ENCODE assay signal across 9 mouse cellular contexts in genomic region chr1:156676171-156676570, GRCm38 (mm10). TPM values are rescaled to one million over a fixed set of nuclear protein-coding genes. Genes with fewer than 3 reads are reported as not detected.
DNase-seq lines count a peak whose midpoint lies in the region; ATAC-seq and TF ChIP-seq lines count a peak whose summit lies in the region.
"Had no signal": no experiment of that assay in that cellular context is flagged by ENCODE, and none has a peak within 500 bp of the region (broad histone marks: within the 10 kb centered on the region; RNA-seq: fewer than 3 reads in every experiment).

No protein-coding gene starts in this region.

- H3K4me2 ChIP-seq in kidney, embryonic 14.5 days (replicated peaks; ENCODE audit: low read depth, low read length) = no peak overlapping the region

- intact Hi-C loops in left cerebral cortex, postnatal 4 days (cut with DNase I) = no loop called here

- WGBS in kidney, embryonic 14.5 days = 47% methylated on average over 12 of the region's 12 CpGs

- H3K4me1 ChIP-seq in kidney, embryonic 14.5 days (ENCODE audit: control insufficient read depth, insufficient read depth, low read length) = peaks cover 9% of the 10 kb centered on the region
- peaks cover 2% of the 10 kb centered on the region for H3K4me1 ChIP-seq in ES-Bruce4 (ENCODE audit: control insufficient read depth, insufficient read depth, low read length)

- H3K27me3 ChIP-seq in kidney, embryonic 14.5 days (ENCODE audit: control insufficient read depth, insufficient read depth, low read length) = no peaks in the 10 kb centered on the region
- no peaks in the 10 kb centered on the region for H3K27me3 ChIP-seq in ES-Bruce4 (ENCODE audit: control insufficient read depth, insufficient read depth, low read length, poor library complexity, severe bottlenecking)

- TF ChIP-seq CTCF in ES-Bruce4 (IDR thresholded peaks at IDR 0.05; ENCODE audit: low read depth, low read length) = peak; percentile 81

- DNase-seq in kidney, adult 11 months = peak; percentile 52
- peak; percentile 69 to 74 for DNase-seq in adrenal gland, postnatal 36 days
- DNase-seq in left cerebral cortex, postnatal 4 days = peak; percentile 39

- no peak for TF ChIP-seq EP300 in ES-Bruce4 (IDR thresholded peaks at IDR 0.05; ENCODE audit: insufficient read depth, low read depth, low read length)

- no peak overlapping the region for H3K27ac ChIP-seq in kidney, embryonic 14.5 days (ENCODE audit: low read depth, low read length)
- H3K27ac ChIP-seq in ES-Bruce4 (ENCODE audit: insufficient read depth, low read length) = no peak overlapping the region

- H3K9ac ChIP-seq in kidney, embryonic 14.5 days (ENCODE audit: low read depth, low read length) = no peak overlapping the region
- no peak overlapping the region for H3K9ac ChIP-seq in ES-Bruce4 (ENCODE audit: low read depth, poor library complexity, severe bottlenecking)

- no peak for ATAC-seq in kidney, embryonic 14.5 days (ENCODE audit: low FRiP score, low TSS enrichment)
- peak; percentile 78 for ATAC-seq in erythroblast, adult 5-6 weeks (replicated peaks; ENCODE audit: low FRiP score, poor library complexity, severe bottlenecking)
- peak; percentile 50 for ATAC-seq in neutrophil, adult 5-6 weeks (ENCODE audit: extremely low read depth, insufficient number of reproducible peaks, low FRiP score, poor library complexity, severe bottlenecking)
- ATAC-seq in inflammation-experienced regulatory T-cells, adult 6 months = no peak

- no peaks in the 10 kb centered on the region for H3K9me3 ChIP-seq in kidney, embryonic 14.5 days (ENCODE audit: control insufficient read depth, low read length)
- no peaks in the 10 kb centered on the region for H3K9me3 ChIP-seq in ES-Bruce4 (replicated peaks; ENCODE audit: control insufficient read depth, insufficient read depth, low read length, poor library complexity, severe bottlenecking)

- H3K36me3 ChIP-seq in kidney, embryonic 14.5 days (ENCODE audit: control insufficient read depth, insufficient read depth, low read length) = peaks cover 18% of the 10 kb centered on the region; the same call in 1 of the 2 replicates
- no peaks in the 10 kb centered on the region for H3K36me3 ChIP-seq in ES-Bruce4 (ENCODE audit: control insufficient read depth, insufficient read depth, low read length, poor library complexity, severe bottlenecking)

- no peak overlapping the region for H3K4me3 ChIP-seq in kidney, embryonic 14.5 days (ENCODE audit: low read length)
- no peak overlapping the region for H3K4me3 ChIP-seq in ES-Bruce4 (ENCODE audit: low read depth, low read length)
- H3K4me3 ChIP-seq: myocyte had no signal

- no peak for TF ChIP-seq POLR2A in ES-Bruce4 (IDR thresholded peaks at IDR 0.05; ENCODE audit: insufficient read depth, low read length)

RNA-seq across cellular contexts. Expression of gene Tor3a, which starts 2.0 kb away (rescaled TPM):
- 15.5 and 21.1 TPM in 2 replicates for polyA plus RNA-seq in kidney, embryonic 14.5 days (2014; fragmentation: Nextera tagmentation; extraction: Ambion mirVana)
- 26.9 and 27.9 TPM in 2 replicates for polyA plus RNA-seq in ES-Bruce4 (2011; ENCODE audit: insufficient read depth, insufficient read length, low read depth, missing spikeins)
- total RNA-seq in adrenal gland, postnatal 36 days (2021) = 10 to 100 TPM; 17.9 to 20.5 TPM
- 4.4 and 4.8 TPM in 2 replicates for total RNA-seq in erythroblast, adult 5-6 weeks (2015; ENCODE audit: low replicate concordance)
- total RNA-seq in erythroblast, adult 5-6 weeks (2017; ENCODE audit: low replicate concordance) = 4.9 and 8.3 TPM in 2 replicates
- total RNA-seq in left cerebral cortex, postnatal 4 days (2021) = 1 to 10 TPM; 3.4 to 4.4 TPM
- 24.6 and 25.2 TPM in 2 replicates for total RNA-seq in neutrophil, adult 5-6 weeks (2017)
- 10 to 100 TPM; 22.7 to 27.7 (median 24.2) TPM for polyA plus RNA-seq in inflammation-experienced regulatory T-cells, adult 6 months (2017; shearing (Covaris generic))

RNA-seq across cellular contexts. Expression of gene Fam20b, which starts 42.7 kb away (rescaled TPM):
- 24.3 and 37.3 TPM in 2 replicates for polyA plus RNA-seq in kidney, embryonic 14.5 days (2014; fragmentation: Nextera tagmentation; extraction: Ambion mirVana)
- polyA plus RNA-seq in ES-Bruce4 (2011; ENCODE audit: insufficient read depth, insufficient read length, low read depth, missing spikeins) = 22.1 and 23.5 TPM in 2 replicates
- 10 to 100 TPM; 47.9 to 58.3 TPM for total RNA-seq in adrenal gland, postnatal 36 days (2021)
- total RNA-seq in erythroblast, adult 5-6 weeks (2015; ENCODE audit: low replicate concordance) = 6.5 and 10.6 TPM in 2 replicates
- 15.5 and 19.9 TPM in 2 replicates for total RNA-seq in erythroblast, adult 5-6 weeks (2017; ENCODE audit: low replicate concordance)
- total RNA-seq in left cerebral cortex, postnatal 4 days (2021) = 10 to 100 TPM; 57.3 to 58.4 TPM
- 34.7 and 36.0 TPM in 2 replicates for total RNA-seq in neutrophil, adult 5-6 weeks (2017)
- 10 to 100 TPM; 11.9 to 16.9 (median 12.2) TPM for polyA plus RNA-seq in inflammation-experienced regulatory T-cells, adult 6 months (2017; shearing (Covaris generic))

Comparison
In these comparisons a context has a peak if more than half of its experiments do, and no peak if none do; other contexts are left out.
1. ATAC-seq: peak in erythroblast, adult 5-6 weeks (single experiment) and neutrophil, adult 5-6 weeks (single experiment); none in kidney, embryonic 14.5 days (single experiment) and inflammation-experienced regulatory T-cells, adult 6 months (single experiment).
2. Peak in every context shown above with its lines, with median percentiles within 50 percentile points of each other: DNase-seq.